Mouse (Mus musculus): ENCODE measurements at regions not wholly inside any gene's neighbourhood (a gene's known extent, or its start where the extent isn't known, plus 50 kb on each side); places are given as distances from the start of the nearest gene placed in this dataset.
"Not testable (repeated sequence)": the region's sequence is repeated elsewhere in the genome, so short reads cannot be mapped to it uniquely, and the experiment has no call there.

DNA sequence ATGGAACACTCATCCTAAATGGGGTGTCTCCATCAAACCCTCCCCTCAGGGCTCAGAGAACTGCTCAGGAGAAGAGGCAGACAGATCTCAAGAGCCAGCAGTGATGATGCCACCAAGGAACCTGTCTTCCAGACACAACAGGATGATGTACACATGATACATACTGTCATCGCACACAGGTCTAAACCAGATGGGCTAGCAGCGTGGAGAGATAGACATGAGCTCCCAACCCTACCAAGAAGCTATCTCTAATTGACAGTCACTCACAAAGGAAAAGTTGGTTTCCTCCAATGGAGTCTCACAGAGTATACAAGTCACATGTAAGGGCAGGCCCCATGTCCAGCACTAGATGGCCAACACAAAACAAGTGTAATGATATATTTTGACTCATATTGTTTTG, 139.9 kb downstream of the Cdca7 start:
- no peak for DNase-seq (ENCODE audit: low spot score in 2 of 2)

DNA sequence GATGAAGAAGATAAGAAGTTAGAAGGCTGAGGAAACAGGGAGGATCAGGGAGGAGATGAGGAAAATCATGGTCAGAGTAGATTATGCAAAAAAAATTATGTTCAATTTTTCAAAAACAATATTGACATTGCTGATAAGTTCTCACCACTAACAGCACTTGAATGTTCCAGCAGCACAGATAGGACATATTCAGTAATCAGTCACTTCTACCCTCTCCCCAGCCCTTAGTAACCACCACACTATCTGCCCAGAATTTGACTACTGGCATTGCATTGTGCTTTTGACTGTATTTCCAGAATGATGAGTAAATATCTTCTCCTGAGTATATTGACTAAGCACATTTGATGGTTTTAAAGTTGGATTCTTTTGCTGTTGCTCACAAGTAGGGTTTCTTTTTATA, 140.5 kb downstream of the Cdca7 start:
- DNase-seq (ENCODE audit: low spot score in 2 of 2), result no peak

DNA sequence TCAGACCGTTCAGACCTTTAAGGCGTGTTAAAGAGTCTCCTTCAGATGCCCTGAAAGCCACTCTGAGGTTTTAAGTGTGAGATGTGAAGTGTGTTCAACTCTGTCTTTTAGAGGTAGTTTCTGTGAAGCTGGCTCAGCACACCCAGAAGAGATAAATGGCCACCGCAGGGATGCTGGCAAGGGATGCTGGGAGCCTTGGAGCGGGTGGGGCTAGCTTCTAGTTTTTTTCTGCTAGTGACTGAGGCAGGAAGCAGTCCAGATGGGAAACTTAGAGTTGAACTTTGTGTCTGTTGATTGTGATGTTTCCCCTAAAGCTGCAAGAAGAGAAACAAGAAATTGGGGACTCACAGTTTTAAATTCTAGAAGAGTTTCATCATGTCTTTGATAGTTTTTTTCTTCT, 143.5 kb downstream of the Cdca7 start:
- DNase-seq (ENCODE audit: low spot score in 2 of 2), result no peak

DNA sequence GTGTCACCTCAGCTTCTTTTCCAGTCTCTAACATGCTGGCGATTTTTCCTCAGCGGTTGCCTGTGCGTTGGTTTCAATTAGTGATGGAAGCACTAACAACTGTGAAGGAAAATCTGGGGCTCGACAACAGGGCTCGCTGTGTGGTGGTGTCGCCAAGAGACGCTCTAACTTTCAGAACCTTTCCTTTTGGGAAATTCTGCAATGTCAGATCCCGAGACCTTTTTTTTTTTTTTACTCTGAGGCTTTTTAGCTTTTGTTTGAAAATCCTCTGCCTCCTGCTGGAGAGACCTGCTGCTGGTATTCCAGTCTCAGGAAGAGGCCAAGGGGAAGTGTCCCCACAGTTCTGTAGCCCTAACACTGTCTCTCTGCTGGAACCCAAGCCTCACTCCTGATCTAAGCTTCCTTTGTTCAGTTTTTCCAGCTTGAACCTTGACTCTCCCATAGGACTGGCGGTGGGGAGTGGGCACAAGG, 144.3 kb downstream of the Cdca7 start:
- DNase-seq (ENCODE audit: low spot score in 2 of 2), result no peak

DNA sequence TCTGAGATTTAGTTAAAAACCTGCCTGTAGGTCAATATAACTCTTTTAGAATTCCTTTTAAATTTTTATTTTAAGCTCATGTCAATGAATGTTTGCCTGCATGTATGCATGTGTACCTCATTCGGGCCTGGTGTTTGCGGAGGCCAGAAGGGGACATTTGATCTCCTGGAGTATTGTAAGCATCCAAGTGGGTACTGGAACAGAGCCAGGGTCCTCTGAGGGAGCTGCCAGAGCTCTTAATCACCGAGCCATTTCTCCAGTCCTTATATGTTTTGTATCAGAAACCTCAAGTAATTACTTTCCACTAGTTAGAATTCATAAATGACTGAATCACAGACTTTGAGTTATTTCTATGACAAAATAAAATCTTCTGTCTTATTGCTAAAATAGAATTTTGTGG, 152.0 kb downstream of the Cdca7 start:
- no peak for DNase-seq (ENCODE audit: low spot score in 2 of 2)

DNA sequence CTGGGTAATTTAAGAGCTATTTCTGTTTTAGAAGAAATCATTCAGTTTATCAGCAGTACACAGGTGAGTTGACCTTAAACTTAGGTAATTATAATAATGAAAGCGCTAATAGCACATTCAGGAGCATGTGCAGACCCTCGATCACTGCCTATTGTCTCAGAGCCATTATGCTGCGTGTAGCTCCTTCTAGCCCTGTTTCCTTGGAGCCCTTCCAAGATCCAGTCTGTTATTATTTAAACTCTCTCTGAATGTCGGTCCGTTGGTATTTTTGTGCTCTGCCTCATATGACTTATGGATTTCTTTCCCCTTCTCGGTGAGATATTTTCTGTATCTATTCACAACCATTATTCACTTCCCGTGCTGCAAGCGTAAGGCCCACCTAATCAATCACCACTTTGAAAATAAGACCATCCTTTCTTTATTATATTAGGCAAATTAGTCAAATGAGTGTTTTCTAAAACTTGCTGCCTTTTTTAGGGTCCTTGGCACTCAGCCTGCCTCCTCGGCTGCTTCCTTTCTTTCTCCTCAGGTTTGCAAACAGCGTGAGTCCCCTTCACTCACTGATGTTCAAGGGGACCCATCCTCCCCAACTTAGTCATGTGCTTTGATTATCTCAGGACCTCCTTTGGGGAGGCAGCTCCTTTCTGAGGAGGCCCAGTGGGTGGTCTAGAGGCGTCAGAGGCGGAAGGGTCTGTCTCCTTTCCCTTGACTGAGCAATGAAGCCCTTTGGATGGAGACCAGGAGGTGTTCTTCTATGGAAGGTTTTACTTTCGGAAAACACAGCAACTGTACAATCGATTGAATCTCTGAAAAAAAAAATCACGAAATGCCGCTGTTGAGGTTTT, 152.9 kb downstream of the Cdca7 start:
- DNase-seq (ENCODE audit: low spot score in 2 of 2), result no peak

DNA sequence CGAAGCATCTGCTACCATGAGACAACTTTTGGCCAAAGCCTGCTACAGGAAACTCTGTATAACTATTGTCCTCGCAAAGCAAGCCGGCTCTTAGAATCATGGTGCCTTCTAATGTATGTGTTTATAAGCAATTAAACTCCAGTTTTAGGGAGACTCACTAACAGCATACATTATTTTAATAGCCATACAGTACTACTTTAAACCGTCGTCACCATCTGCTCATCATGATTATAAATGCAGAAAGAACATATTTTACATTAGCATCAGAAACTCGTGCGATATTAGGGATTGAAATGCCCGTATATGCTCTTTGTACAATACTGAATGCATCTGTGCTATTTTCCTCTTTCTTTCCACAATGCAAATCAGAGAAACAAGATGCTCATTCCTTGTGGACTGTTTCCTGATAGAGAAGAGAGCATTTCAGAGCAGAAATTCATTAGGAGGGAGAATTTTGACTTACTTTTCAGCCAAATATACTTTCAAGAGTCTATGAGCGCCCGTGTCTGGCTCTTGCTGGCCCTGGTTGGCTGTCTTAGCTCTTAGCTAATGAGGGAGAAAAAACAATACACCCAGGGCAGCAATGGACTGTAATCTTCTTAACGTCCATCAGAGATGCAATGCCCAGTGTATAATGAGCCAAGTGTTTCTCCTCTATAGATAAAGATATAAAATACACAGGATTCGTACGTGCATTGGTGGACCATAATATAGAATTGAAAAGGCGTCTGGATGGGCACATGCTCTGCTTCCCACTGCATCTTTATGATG, 153.9 kb downstream of the Cdca7 start:
- no peak for DNase-seq (ENCODE audit: low spot score in 2 of 2)

DNA sequence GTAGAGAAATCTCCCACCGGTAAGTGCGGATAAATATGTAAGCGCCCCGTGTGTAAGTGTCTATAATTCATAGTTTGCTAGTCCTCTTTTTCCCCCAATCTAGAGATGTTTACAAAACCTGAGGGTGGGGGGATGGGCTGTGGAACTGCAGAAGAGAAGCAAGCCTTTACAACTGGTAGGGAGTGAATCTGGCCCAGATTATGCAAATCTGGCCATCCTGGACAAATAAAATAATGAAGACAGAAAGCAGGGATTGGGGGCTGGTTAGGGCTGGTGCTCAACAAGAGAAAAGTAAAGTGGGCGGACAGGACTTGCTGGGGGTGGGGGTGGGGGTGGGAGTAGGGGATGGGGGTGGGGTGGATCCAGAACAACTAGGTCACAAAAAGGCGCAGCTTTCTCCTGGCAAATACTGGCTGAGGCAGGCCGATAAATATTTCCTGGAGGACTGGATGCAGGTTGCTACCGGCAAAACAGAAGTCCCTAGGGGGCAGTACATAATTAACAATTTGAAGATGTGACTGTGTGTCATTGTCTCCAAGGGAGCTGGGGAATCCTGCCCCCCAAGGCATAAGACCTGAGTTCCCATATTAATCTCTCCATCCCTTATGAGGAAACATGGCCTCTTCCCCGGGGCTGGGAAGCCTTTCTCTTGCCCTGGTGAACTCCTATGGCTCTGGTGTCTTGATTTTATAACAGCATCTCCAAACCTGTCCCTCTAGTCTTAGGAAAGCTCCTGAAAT, 162.1 kb downstream of the Cdca7 start:
- DNase-seq (ENCODE audit: low spot score in 2 of 2), result no peak

DNA sequence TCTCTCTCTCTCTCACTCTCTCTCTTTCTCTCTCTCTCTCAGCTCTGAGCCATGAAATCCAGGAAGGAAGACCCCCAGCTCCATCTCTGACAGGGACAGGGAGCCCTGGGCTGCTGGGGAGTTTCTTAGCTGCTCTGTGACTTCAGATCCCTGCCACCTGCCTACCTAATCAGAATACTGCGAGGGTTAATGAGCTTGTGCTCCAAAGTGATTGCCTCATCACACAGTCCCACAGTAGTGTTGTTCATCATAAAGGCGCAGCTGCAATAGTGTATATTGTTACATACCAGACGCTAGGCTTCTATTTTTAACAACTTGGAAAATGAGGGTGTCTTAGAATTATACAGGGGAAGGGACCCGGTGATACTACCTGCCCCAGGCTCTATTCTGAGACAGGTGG, 163.1 kb downstream of the Cdca7 start:
- DNase-seq (ENCODE audit: low spot score in 2 of 2), result no peak

DNA sequence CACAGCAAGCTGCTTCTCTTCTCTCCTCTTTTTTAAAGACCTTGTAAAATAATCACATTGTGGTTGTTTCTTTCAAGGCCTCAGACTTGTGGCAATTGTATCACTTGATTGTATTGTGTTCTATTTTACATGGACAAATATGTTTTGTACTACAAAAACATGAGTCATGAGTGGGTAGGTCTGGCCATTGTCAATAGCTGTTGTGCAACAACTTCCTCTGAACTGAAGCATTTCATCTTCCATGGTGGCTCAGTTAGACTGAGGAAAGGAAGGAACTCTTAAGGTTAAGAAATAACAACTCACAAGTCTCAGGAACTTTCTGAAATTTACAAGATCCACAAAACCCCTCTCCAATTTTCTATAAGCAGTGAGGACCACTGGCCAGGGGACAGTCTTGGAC, 165.3 kb downstream of the Cdca7 start:
- no peak for DNase-seq (ENCODE audit: low spot score in 2 of 2)

DNA sequence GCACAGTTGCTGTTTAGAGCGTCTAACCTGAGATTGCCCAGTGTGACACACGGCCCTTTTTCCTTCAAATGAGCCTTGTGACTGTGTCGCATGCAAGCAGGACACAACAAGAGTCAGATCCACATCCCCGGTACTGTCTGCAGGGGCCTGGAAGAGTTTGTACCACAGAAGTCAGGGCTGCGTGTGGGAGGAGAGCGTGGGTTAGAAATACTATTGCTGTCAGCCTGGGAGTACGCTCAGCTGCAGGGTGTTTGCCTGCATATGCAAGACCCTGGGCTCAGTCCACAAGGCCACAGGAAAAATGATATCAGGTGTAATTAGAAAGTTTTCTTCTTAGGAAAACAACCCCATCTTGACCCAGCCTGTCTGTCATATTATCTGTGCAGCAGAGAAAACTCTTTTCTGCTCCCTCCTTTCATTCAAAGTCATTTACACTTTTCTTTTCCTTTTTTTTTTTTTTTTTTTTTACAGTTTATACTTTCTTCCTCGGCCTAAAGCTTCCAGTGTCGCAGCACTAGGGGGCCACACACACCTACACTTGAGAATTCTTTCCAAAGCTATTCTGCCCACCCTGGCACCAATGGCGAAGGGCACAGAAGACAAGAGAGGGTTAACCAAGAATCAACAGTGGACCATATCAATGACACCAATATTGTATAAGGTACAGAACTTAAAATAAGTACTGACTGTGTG, 168.3 kb downstream of the Cdca7 start:
- DNase-seq (ENCODE audit: low spot score in 2 of 2), result no peak

DNA sequence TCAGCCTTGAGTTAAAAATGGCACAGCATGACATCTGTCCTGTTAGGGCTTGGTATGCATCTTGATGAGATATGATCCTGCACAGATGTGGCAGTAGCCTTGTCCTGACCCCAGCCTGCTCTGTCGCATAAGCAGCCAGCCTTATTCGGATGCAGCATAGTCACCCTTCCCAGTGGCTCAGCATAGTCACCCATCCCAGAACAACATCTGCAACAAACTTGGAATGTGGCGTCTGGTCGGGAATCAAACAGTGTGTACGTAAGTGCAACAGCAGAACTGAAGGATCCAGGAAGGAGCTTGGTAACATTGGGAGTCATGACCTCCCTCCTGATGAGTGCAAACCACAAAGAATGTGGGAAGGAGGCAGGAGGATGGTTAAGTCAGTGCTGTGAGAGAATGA, 171.7 kb downstream of the Cdca7 start:
- DNase-seq (ENCODE audit: low spot score in 2 of 2), result no peak

DNA sequence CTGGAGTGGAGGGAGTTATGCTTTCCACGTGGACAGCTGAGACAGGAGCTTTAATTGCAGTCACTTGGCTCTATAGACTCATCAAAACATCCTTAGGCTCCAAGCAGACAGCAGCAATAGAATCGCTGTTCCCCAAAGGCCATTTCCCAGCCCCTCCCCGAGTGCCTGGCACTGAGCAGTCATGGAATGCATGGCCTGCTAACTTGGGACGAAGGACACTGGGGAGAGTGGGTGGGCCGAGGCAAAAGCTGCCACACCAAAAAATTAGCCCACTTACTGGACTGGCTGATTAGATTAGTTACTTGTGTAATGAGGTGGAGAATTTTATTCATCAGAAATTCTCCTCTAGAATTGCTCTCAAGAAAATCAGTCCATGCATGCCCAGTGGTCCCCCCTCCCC, 172.3 kb downstream of the Cdca7 start:
- DNase-seq (ENCODE audit: low spot score in 2 of 2), result no peak

DNA sequence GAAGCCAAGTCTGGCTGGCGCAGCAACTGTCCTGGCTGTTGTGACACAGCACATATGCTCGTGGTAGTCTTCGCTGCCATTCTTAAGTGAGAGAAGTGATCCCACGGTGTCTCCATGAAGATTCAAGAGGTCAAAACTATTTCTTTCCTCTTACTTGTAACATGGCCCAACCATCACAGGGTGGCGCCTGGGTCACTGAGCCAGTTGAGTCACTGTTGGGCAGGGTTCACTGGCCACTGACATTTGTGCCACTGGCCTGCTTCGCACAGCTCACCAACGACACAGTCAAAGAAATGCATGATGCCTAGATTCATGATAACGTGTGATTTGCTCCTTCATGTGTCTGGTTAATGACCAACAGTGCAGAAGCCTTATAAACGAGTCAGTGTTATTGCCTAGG, 179.9 kb downstream of the Cdca7 start:
- no peak for DNase-seq (ENCODE audit: low spot score in 2 of 2)

DNA sequence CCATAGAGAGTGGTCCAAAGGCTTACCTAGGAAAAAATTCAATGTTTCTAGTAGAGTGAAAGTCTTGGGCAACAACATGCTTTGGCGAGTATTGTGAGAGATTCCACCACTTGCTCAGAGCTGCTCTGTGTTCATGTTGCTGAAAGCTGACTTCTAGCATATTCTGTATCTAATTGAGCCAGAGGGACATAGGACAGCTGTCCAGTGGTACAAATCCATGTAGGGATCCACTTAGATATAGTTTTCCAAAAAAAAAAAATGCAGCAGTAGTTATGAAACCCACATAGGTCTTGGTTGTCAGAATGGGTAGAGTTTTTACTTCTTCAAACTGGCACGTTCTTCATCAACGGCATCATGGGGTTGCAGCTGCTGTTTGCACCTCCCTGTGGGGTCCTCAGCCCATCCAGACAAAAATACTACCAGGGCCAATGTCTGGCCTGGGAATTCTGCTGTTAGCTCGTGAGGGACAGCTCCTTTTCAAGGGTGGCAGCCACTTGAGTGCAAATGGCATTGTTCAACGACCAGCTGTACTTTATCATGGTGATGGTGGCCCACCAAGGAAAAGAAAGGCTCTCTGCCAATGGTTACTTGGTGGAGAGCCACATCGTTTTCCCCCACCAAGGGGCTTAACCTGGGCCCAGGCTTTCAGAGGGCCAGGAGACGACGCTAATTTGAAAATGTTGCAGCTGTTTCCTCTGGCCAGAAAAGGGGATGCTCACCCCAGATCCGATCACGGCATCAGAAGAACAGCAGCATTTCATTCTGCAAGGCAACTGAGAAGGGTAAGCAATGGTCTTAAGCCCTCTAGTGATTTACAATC, 181.4 kb downstream of the Cdca7 start:
- DNase-seq (ENCODE audit: low spot score in 2 of 2), result no peak

DNA sequence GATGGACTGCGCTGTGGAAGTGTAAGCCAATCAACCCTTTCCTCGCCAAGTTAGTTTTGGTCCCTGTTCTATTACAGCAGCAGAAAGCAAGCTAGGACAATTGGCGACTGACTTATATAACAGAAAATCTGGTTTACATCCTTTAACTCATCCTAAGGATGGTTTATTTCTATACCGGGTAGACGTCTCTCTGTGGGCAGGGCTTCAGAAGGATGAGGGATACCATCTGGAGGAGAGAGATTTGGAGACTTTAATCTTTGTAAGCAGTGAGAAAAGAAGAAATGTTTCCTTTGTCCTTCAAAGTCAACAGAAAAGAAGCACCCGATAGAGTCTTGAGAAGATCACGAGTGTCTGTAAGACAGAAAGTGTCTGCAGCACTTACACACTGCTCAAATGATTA, 186.4 kb downstream of the Cdca7 start:
- DNase-seq (ENCODE audit: low spot score in 2 of 2), result no peak

DNA sequence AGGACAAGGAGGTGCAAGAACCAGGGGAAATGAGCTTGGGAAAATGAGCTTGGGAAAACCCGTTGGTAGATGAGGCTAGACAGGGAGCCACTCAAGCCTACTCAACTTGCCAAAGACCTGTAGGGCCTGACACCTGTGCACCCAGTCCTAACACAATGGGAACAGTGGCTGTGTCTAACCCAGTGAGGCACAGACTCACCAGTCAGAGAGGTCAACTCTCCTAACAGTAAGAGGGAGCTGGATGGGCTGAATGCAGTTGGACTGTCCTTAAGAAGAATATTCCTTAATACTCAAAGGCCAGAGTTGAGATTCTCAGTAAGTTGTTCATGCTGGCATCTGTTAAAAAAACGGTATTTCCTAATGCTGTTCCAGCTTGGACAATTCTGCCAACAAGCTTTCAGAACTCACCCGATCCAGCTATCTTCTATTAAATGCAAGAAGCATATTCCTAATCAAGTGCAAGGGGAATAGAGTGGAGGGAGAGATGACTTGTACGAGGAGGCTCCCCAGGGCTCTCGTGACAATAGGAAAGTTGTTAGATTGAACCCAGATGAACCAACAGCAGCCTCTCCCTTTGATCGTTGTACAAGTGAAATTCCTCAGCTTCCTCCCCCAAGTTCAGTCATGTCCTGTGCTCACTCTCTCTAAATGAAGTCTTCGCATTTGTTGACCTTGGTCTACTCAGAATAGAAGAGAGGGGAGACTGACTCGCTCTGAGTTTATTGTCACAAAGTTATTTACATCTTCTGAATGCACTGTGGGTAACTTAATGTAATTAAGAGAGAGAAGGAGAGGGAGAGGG, 187.2 kb downstream of the Cdca7 start:
- no peak for DNase-seq (ENCODE audit: low spot score in 2 of 2)

DNA sequence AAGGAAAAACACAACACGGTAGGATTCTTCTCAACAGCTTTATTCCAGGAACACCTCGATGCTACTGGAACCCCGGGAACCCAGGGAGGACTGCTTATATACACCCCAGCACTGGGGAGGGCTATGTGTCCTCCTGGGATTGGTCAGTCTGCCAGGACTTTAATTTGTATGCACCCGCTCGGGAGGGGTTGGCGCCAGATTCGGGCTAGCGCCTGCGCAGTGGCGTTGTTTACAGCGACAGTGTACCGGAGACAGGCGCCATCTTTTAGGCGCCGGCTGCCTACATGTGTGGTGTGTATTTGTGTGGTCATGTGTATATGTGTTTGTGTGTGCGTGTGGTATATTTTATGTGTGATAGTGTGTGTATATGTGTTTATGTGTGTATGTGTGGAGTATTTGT, 191.4 kb downstream of the Cdca7 start:
- not testable (repeated sequence) for DNase-seq (ENCODE audit: low spot score in 2 of 2)

DNA sequence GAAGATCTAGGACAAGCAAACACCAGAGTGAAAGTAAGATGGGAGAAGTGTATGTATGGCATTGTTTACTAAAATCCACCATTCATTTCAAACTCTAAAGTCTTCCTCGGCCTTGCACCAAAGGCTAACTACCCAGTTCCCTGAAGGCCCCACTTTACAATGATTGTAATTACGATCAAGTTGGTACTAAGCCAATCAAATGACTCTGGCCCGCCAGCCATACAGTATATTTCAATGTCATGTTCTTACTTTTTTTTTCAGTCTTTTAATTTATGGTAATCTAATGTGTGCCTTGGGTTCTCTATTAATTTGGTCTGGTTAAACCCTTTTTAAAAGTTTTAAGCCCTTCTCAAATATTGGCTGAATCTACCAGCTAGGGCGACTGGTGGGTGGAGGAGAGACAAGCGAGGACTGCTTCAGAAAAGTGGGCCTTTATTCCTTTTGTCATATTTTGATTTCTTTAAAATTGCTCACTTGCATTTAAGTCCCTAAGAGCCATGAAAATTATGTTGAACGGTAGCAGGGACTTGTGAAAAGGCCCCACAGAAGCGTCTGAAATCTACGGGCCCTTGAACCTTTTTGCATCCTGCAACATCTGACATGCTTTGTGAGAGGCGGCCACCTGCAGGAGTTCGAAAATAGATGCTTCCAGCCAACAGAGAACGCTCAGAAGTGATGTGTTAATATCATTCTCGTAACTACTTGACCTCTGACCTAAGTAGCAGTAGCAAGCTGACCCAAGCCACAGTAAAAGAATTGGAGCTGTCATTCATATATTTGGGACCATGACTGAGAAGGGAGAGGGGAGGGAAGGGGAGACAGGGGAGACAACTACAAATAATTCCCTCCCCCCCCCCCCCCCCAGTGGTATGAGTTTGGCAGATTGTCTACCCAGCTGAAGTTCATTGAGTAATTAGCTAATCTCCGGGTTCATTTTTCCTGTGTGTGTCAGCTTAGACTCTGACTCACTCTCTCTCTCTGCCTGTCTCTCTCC, 197.2 kb downstream of the Cdca7 start:
- DNase-seq (ENCODE audit: low spot score in 2 of 2), result no peak

All from frontal cortex, postnatal 36 days (tissue).